Mouse (Mus musculus): ENCODE measurements around the gene Pdzd2.

DNA sequence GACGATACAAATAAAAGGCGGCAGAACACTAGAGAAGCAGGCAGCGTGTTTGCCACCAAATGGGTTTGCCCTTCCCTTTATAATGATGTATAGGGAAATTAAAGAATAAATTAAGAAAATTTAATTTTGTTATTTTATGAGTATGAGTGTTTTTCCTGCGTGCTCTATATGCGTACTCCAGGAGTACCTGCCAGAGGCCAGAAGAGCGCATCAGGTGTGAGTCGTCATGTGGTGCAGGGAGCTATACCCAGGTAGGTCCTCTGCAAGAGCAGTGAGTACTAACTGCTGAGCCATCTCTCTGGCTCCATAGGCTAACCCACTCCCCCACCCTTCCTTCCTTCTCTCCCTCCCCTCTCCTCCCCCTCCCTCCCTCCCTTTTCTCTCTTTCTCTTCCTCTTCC, 388.3 kb downstream of the Pdzd2 start:
- no peak for TF ChIP-seq GATA1 (IDR thresholded peaks at IDR 0.05; ENCODE audit: borderline replicate concordance, low read length)
- no peak for TF ChIP-seq FLI1 (IDR thresholded peaks at IDR 0.05; ENCODE audit: low read length)

All from megakaryocyte, embryonic 14.5 days (primary cell).